Mouse (Mus musculus) neural tube, embryonic 12.5 days (tissue): ENCODE results near the gene Gemin6. TPM values are rescaled to one million over a fixed set of nuclear protein-coding genes. Genes with fewer than 3 reads are reported as not detected.
"Not testable (repeated sequence)": the region's sequence is repeated elsewhere in the genome, so short reads cannot be mapped to it uniquely, and the experiment has no call there.

Experiments used
- ATAC-seq: fragments of 200-750 bp; cut with Nextera tagmentation; 2 replicates; pipeline ENCODE4 v1.8.0; 2017; ENCODE audit warnings: low read depth, mild to moderate bottlenecking, moderate TSS enrichment, moderate library complexity; ENCODE audit not compliant: low FRiP score
- H3K27ac ChIP-seq: fragments of 300-500 bp; sonication (generic); 2 replicates; pipeline ENCODE4 v1.5.1; 2016
- H3K27me3 ChIP-seq: fragments of 300-500 bp; sonication (generic); replicated peaks from 2 replicates; pipeline ENCODE4 v1.6.1; 2016; ENCODE audit warnings: mild to moderate bottlenecking
- H3K36me3 ChIP-seq: fragments of 300-500 bp; sonication (generic); 2 replicates; pipeline ENCODE4 v1.6.1; 2016; ENCODE audit warnings: mild to moderate bottlenecking
- H3K4me1 ChIP-seq: fragments of 300-500 bp; sonication (generic); 2 replicates; pipeline ENCODE4 v1.6.1; 2016
- H3K4me2 ChIP-seq: fragments of 300-500 bp; sonication (generic); replicated peaks from 2 replicates; pipeline ENCODE4 v1.6.1; 2016; ENCODE audit warnings: mild to moderate bottlenecking
- H3K4me3 ChIP-seq: fragments of 300-500 bp; sonication (generic); 2 replicates; pipeline ENCODE4 v1.5.1; 2016
- H3K9ac ChIP-seq: fragments of 300-500 bp; sonication (generic); 2 replicates; pipeline ENCODE4 v1.6.1; 2016; ENCODE audit warnings: mild to moderate bottlenecking
- H3K9me3 ChIP-seq: fragments of 300-500 bp; sonication (generic); 2 replicates; pipeline ENCODE4 v1.6.1; 2016; ENCODE audit warnings: mild to moderate bottlenecking
- WGBS: fragments of 180-500 bp; shearing (Covaris S2); methylation state at CpG from one replicate; pipeline ENCODE4 v1.1.7; 2016; 5-methylcytosine and 5-hydroxymethylcytosine counted together
- polyA plus RNA-seq: library from polyadenylated mRNA; unstranded; fragments of >200 nt; fragmentation: Nextera tagmentation; extraction: Ambion mirVana; gene quantifications from 2 replicates; pipeline ENCODE4 v1.2.1, GENCODE M21; 2016

Gene Gemin6
- 26.0 and 27.2 TPM in 2 replicates for polyA plus RNA-seq

DNA sequence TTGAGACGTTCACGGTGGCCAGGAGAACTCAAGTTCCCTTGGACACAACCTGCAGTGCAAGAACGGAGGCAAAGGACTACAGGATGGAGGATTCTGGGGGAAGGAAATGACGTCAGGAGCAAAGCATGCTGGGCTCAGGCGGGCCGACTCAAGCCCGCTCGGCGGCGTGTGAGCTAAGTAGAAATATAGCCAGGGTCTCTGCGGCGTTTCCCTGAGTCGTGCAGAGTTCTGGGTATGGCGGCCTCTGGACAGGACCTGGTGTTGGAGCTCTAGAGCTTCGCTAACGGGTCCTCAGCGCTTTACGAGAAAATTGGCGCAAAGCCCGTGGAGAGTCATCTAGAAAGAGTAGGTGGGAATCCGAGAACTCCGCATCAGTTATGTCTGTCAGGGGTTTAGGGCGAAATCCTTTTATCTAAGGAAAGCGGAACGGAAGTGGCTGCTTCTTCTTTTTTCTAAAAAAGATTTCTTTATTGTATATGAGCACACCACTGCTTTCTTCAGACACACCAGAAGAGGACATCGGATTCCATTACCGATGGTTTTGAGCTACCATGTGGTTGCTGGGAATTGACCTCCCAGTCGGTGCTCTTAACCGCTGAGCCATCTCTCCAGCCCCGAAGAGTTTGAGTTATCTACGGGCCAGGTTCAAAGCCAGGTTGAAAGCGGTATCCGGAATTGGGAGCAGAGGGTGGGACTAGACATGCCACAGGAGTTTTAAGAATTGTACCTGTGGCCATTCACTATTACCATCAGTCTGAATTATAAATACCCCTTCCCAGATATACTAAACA, at the start of gene Gemin6:
TSS of gene Gemin6 (plus strand) at position 116 of the 791 bp plus-strand sequence.
- H3K9ac ChIP-seq: peak within 1 kb of the TSS; percentile 58
- peak within 1 kb of the TSS; percentile 42 for H3K27ac ChIP-seq
- H3K4me2 ChIP-seq: peak within 1 kb of the TSS; percentile 77
- H3K4me1 ChIP-seq: peaks cover 4% of the 10 kb centered on the region; the same call in 1 of the 2 replicates
- ATAC-seq: peak; percentile 97
- peak within 1 kb of the TSS; percentile 56 for H3K4me3 ChIP-seq
- H3K27me3 ChIP-seq: no peaks in the 10 kb centered on the region
- no peaks in the 10 kb centered on the region for H3K9me3 ChIP-seq
- under 1% methylated on average over 33 of the region's 33 CpGs for WGBS
- no peaks in the 10 kb centered on the region for H3K36me3 ChIP-seq

DNA sequence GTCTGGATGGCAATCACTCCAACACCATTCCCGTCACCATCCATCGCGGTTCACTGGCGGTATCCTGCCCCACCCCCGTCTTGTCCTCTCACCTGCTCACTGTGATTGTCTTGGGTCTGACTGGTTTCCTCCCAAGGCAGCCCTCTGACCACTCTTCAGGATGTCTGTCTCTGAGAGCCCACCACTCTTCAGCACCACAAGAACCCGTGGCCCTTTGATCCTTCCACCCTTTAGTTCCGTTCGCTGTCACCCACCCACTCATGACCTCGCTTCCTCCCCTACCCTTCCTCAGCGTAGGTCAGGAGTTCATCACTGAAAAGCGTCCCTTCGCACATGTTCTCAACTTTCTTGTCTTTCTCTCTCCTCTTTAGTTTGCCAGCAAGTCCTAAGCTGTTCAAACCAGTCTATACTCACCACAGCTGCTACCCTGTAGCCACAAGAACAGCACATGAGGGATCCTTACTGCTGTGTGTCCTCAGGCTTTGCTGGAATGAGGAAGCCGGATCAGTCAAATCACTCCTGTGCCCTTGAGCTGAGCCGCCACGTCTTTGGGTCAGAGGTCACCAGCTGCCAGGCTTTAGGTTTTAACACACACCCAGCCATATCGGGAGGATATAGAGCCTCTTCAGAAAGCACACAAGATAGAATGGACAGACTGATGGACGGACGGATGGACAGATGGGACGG, 49.4 kb upstream of the Gemin6 start:
- no peak for ATAC-seq

DNA sequence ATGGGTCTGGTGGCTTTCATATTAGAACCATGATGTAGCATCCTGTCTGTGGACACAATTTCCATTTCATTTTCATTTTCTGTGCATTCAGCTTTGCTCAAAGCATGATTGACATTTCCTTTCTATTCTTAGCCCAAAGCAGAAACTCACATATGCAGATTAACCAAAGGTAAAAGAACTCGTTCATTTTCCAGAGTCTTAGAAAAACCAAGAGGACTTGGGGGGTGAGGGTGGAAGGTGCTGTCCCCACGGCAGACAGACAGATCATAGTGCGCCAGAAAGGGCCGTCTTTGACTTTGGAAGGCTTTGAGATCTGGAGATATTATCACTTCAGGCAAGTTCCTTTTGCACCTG, 48.9 kb upstream of the Gemin6 start:
- Histone ChIP-seq H3K4me2 (no peak overlapping the region), H3K27ac (no peak overlapping the region), H3K4me3 (no peak overlapping the region), H3K4me1 (no peaks in the 10 kb centered on the region), H3K36me3 (no peaks in the 10 kb centered on the region), H3K9me3 (no peaks in the 10 kb centered on the region), H3K27me3 (no peaks in the 10 kb centered on the region), H3K9ac (no peak overlapping the region)
- no peak for ATAC-seq
- WGBS: 90% methylated on average over 4 of the region's 4 CpGs

More for the DNA sequence above, 49.4 kb upstream of the Gemin6 start:
- Histone ChIP-seq H3K9ac (no peak overlapping the region), H3K27me3 (no peaks in the 10 kb centered on the region), H3K36me3 (no peaks in the 10 kb centered on the region), H3K4me1 (no peaks in the 10 kb centered on the region), H3K27ac (no peak overlapping the region), H3K4me2 (no peak overlapping the region), H3K9me3 (no peaks in the 10 kb centered on the region), H3K4me3 (no peak overlapping the region)
- 82% methylated on average over 19 of the region's 19 CpGs for WGBS

DNA sequence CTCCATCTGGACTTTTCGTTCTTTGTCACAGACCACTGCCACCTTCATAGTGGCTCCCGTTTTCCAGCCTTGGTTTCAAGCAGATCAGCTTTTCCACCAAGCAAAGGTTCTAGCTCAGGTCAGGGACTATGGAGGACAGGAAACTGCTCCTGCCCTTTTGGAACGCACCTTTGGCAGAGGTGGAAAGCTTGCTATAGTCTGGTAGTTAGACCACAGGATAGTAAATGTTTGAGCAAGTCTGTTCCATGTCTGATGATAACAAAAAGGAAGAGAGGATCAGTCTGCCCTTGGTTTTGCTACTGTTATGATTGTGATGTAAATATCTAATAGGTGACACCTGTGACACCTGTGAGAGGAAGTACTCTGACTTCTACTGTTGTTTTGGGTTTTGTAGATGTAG, 48.3 kb upstream of the Gemin6 start:
- H3K9me3 ChIP-seq: no peaks in the 10 kb centered on the region
- WGBS: 87% methylated on average over 3 of the region's 3 CpGs
- H3K9ac ChIP-seq: no peak overlapping the region
- H3K4me2 ChIP-seq: no peak overlapping the region
- no peaks in the 10 kb centered on the region for H3K4me1 ChIP-seq
- no peaks in the 10 kb centered on the region for H3K27me3 ChIP-seq
- no peaks in the 10 kb centered on the region for H3K36me3 ChIP-seq
- no peak for ATAC-seq
- no peak overlapping the region for H3K27ac ChIP-seq
- no peak overlapping the region for H3K4me3 ChIP-seq

DNA sequence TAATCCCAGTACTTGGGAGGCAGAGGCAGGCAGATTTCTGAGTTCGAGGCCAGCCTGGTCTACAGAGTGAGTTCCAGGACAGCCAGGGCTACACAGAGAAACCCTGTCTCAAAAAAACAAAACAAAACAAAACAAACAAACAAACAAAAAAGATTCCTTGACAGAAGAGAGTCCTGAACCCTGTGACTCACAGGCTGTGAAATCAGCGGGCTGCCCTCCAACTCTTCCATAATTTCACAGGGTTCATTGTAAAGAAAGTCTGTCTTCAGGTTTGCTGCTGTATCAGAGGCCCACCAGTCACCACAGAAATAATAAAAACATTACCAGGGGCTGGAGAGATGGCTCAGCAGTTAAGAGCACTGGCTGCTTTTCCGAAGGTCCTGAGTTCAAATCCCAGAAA, 45.4 kb upstream of the Gemin6 start:
- not testable (repeated sequence) for H3K36me3 ChIP-seq, H3K27me3 ChIP-seq, H3K27ac ChIP-seq, H3K9me3 ChIP-seq, H3K4me2 ChIP-seq, ATAC-seq, H3K4me1 ChIP-seq, H3K4me3 ChIP-seq, H3K9ac ChIP-seq
- 95% methylated on average over 3 of the region's 3 CpGs for WGBS

DNA sequence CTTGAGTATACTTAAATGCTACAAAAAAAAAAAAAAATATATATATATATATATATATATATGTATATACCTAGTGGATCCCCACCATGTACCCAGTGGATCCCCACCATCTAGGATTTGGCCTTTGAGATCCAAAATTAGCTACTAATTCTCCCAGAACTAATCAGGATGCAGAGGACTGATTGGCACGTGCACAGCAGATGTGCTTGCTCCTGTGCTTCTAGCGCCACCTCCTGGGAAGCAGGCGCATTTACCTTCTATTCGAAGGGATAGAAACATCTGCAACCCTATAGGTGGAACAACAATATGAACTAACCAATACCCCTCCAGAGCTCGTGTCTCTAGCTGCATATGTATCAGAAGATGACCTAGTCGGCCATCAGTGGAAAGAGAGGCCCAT, 44.3 kb upstream of the Gemin6 start:
- Histone ChIP-seq H3K27me3 (no peaks in the 10 kb centered on the region), H3K4me3 (no peak overlapping the region), H3K9me3 (no peaks in the 10 kb centered on the region), H3K27ac (no peak overlapping the region), H3K9ac (no peak overlapping the region), H3K4me1 (no peaks in the 10 kb centered on the region), H3K36me3 (no peaks in the 10 kb centered on the region), H3K4me2 (no peak overlapping the region)
- WGBS: 2% methylated on average over 6 of the region's 6 CpGs
- ATAC-seq: peak; percentile 82

DNA sequence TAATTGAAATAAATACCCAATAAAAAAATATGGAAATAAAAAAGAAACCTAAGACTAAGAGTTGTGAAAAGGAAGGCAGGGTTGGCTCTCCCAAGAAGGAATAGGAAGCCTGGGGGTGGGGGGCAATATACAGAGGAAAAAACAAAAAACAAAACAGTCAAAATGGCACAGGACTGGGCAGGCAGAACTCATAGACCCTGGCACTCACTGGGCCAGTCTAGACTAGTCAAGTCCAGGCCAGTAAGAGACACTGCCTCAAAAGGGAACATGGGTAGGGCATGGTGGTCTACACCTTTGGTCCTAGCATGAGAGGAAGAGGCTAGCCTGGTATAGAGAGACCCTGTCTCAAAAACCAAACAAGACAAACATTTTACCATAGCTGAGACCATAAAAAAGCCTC, 43.8 kb upstream of the Gemin6 start:
- H3K36me3 ChIP-seq: no peaks in the 10 kb centered on the region
- peak; percentile 52; the same call in 1 of the 2 replicates for ATAC-seq
- H3K9ac ChIP-seq: no peak overlapping the region
- no peak overlapping the region for H3K4me2 ChIP-seq
- no peaks in the 10 kb centered on the region for H3K9me3 ChIP-seq
- no peak overlapping the region for H3K4me3 ChIP-seq
- H3K27ac ChIP-seq: no peak overlapping the region
- H3K27me3 ChIP-seq: no peaks in the 10 kb centered on the region
- no peaks in the 10 kb centered on the region for H3K4me1 ChIP-seq

DNA sequence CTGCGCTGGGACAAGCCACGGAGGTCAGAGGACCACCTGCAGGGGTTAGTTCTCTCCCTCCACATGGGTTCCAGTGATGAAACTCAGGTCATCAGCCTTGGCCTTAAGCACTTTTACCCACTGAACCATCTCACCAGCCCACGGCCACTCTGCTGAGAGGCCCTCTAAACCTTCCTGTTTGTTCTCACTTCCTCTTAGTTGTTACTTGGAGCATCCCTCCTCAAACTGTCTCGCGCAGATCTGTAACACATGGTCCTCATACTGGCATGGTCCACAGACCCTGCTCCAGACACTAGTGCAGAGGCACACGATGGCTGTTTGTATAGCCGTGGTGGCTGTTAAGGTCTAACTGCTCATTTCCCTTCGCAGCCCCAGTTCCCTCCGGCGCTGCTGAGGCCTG, 40.6 kb upstream of the Gemin6 start:
- H3K27me3 ChIP-seq: no peaks in the 10 kb centered on the region
- WGBS: 82% methylated on average over 10 of the region's 10 CpGs
- H3K4me1 ChIP-seq: no peaks in the 10 kb centered on the region
- no peak for ATAC-seq
- no peak overlapping the region for H3K4me3 ChIP-seq
- no peak overlapping the region for H3K4me2 ChIP-seq
- no peaks in the 10 kb centered on the region for H3K36me3 ChIP-seq
- H3K9ac ChIP-seq: no peak overlapping the region
- H3K9me3 ChIP-seq: no peaks in the 10 kb centered on the region
- no peak overlapping the region for H3K27ac ChIP-seq

DNA sequence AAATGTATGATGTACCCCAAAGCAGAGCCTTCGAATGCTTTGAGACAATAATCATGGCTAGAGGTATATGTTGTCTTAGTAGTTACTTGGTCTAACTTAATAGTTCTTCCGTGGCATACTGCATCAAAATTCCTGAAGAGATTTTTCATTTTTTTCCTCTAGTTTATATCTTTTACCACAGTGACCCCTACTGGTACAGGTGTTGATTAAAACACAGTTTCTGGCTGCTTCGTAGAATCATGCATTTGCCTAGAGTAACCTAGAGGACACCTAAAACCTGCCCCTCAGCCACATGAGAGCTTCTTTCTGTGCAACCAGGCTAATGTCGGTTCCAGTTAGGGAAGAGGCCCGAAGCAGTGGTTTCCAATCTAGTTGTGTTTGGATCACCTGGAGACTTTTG, 31.2 kb upstream of the Gemin6 start:
- no peaks in the 10 kb centered on the region for H3K9me3 ChIP-seq
- H3K27ac ChIP-seq: no peak overlapping the region
- H3K4me1 ChIP-seq: 0 out of 2 replicates have a peak, but pooled peaks cover 3% of the 10 kb centered on the region
- no peak overlapping the region for H3K4me3 ChIP-seq
- ATAC-seq: no peak
- no peaks in the 10 kb centered on the region for H3K27me3 ChIP-seq
- H3K4me2 ChIP-seq: no peak overlapping the region
- H3K36me3 ChIP-seq: peaks cover 22% of the 10 kb centered on the region
- H3K9ac ChIP-seq: no peak overlapping the region
- 80% methylated on average over 5 of the region's 5 CpGs for WGBS

DNA sequence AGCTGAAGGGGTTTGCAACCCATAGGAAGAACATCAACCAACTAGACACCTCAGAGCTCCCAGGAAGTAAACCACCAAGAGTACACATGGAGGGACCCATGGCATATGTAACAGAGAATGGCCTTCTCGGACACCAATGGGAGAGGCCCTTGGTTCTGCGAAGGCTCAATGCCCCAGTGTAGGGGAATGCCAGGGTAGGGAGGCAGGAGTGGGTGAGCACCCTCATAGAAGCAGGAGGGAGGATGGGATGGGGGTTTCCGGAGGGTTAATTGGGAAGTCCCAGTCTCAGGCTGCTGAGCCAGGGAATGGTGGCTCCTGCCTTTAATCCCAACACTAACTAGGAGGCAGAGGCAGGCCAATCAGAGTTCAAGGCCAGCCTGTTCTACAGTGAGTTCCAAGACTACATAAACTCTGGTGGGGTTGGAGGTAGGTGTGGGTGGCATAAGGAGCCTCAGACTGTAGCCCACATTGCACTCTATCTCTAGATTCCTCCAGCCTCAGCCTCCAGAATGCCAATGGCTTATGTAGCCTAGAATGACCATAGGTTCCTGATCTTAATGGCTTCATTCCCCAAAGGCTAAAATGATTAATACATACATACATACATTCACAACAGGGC, 25.0 kb upstream of the Gemin6 start:
- Histone ChIP-seq H3K4me3 (no peak overlapping the region), H3K4me1 (no peaks in the 10 kb centered on the region), H3K27ac (no peak overlapping the region), H3K27me3 (no peaks in the 10 kb centered on the region), H3K9me3 (no peaks in the 10 kb centered on the region), H3K36me3 (peaks cover 71% of the 10 kb centered on the region), H3K4me2 (no peak overlapping the region), H3K9ac (no peak overlapping the region)
- no peak for ATAC-seq
- WGBS: 93% methylated on average over 3 of the region's 3 CpGs

DNA sequence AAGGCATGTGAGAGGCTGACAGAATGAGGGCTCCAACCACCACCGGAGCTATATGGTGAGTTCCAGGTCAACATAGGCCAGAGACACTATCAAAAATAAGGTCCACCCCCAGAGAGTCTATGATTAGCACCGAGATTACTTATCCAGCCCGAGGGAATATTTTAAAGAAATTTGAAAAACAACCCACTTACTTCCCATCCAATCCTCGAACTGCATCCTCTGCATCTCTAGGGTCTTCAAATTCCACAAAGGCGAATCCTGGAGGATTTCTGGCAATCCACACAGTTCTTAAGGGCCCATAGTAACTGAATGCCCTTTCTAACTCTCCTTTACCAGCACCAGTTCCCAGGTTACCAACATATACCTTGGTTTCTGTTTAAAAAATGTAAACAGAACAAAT, 18.6 kb upstream of the Gemin6 start:
- Histone ChIP-seq H3K4me2 (peak overlapping the region; percentile 92), H3K9ac (peak overlapping the region; percentile 91), H3K4me3 (peak overlapping the region; percentile 81), H3K27me3 (no peaks in the 10 kb centered on the region), H3K4me1 (peaks cover 11% of the 10 kb centered on the region), H3K9me3 (no peaks in the 10 kb centered on the region), H3K36me3 (peaks cover 39% of the 10 kb centered on the region), H3K27ac (no peak overlapping the region)
- ATAC-seq: no peak
- WGBS: 41% methylated on average over 5 of the region's 5 CpGs

DNA sequence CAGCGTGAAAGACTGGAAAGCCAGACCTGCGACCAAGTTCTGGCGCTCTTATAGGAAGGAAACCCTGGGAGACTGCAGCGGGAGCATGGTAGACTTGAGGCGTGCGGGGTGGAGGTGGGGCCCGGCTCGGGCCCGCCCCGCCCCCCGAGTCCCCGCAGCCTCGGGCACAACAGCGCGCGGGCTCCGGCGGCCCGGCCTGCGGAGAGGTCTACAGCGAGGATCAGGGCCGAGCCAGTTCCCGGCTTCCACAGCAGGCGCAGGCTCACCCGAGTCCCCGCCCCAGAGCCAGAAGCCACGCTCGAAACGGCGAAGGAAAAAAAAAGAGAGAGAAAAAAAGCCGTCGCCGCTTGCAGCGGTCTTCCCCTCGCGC, 18.0 kb upstream of the Gemin6 start:
- Histone ChIP-seq H3K36me3 (peaks cover 36% of the 10 kb centered on the region), H3K4me2 (peak overlapping the region; percentile 92), H3K27ac (peak overlapping the region; percentile 94), H3K27me3 (no peaks in the 10 kb centered on the region), H3K9me3 (no peaks in the 10 kb centered on the region), H3K9ac (peak overlapping the region; percentile 91), H3K4me1 (peaks cover 11% of the 10 kb centered on the region), H3K4me3 (peak overlapping the region; percentile 81)
- WGBS: under 1% methylated on average over 36 of the region's 36 CpGs
- ATAC-seq: peak; percentile 64
